Mouse (Mus musculus) midbrain, embryonic 16.5 days (tissue): ENCODE measurements at regions not wholly inside any gene's neighbourhood (a gene's known extent, or its start where the extent isn't known, plus 50 kb on each side); places are given as distances from the start of the nearest gene placed in this dataset.

Experiments used
- ATAC-seq: fragments of 200-750 bp; cut with Nextera tagmentation; 2 replicates; pipeline ENCODE4 v1.8.0; 2017; ENCODE audit warnings: moderate TSS enrichment
- H3K27ac ChIP-seq: fragments of 300-500 bp; sonication (generic); 2 replicates; pipeline ENCODE4 v1.5.1; 2014; ENCODE audit warnings: mild to moderate bottlenecking, low read length, mixed read lengths
- H3K27me3 ChIP-seq: fragments of 300-500 bp; sonication (generic); 2 replicates; pipeline ENCODE4 v1.6.1; 2014; ENCODE audit warnings: low read depth, low read length, mixed read lengths; ENCODE audit not compliant: control insufficient read depth, insufficient read depth
- H3K36me3 ChIP-seq: fragments of 300-500 bp; sonication (generic); 2 replicates; pipeline ENCODE4 v1.6.1; 2014; ENCODE audit warnings: mild to moderate bottlenecking, low read length, moderate library complexity, mixed read lengths; ENCODE audit not compliant: control insufficient read depth, insufficient read depth
- H3K4me1 ChIP-seq: fragments of 300-500 bp; sonication (generic); 2 replicates; pipeline ENCODE4 v1.6.1; 2014; ENCODE audit warnings: mild to moderate bottlenecking, low read length, mixed read lengths; ENCODE audit not compliant: control insufficient read depth, insufficient read depth
- H3K4me2 ChIP-seq: fragments of 300-500 bp; sonication (generic); 2 replicates; pipeline ENCODE4 v1.6.1; 2014; ENCODE audit warnings: mild to moderate bottlenecking, low read length, mixed read lengths
- H3K4me3 ChIP-seq: fragments of 300-500 bp; sonication (generic); 2 replicates; pipeline ENCODE4 v1.5.1; 2014; ENCODE audit warnings: low read depth, mild to moderate bottlenecking, low read length, moderate library complexity, mixed read lengths
- H3K9ac ChIP-seq: fragments of 300-500 bp; sonication (generic); 2 replicates; pipeline ENCODE4 v1.6.1; 2014; ENCODE audit warnings: low read depth, low read length, mixed read lengths
- H3K9me3 ChIP-seq: fragments of 300-500 bp; sonication (generic); replicated peaks from 2 replicates; pipeline ENCODE4 v1.6.1; 2014; ENCODE audit warnings: mild to moderate bottlenecking, low read length, mixed read lengths; ENCODE audit not compliant: control insufficient read depth, poor library complexity, severe bottlenecking
- WGBS: fragments of 180-500 bp; shearing (Covaris S2); extraction: QIAGEN DNeasy Blood & Tissue Kit; methylation state at CpG from one replicate; pipeline ENCODE4 v1.1.7; 2014; 5-methylcytosine and 5-hydroxymethylcytosine counted together

GRCm38 (mm10) chr2:179231708-179232354, 210.4 kb upstream of the Cdh4 start:
- no peak overlapping the region for H3K4me3 ChIP-seq
- H3K27ac ChIP-seq: no peak overlapping the region
- WGBS: 65% methylated on average over 6 of the region's 6 CpGs
- no peaks in the 10 kb centered on the region for H3K27me3 ChIP-seq
- ATAC-seq: peak; percentile 80
- H3K4me2 ChIP-seq: no peak overlapping the region
- no peak overlapping the region for H3K9ac ChIP-seq
- H3K4me1 ChIP-seq: peaks cover 9% of the 10 kb centered on the region
- no peaks in the 10 kb centered on the region for H3K9me3 ChIP-seq
- no peaks in the 10 kb centered on the region for H3K36me3 ChIP-seq

DNA sequence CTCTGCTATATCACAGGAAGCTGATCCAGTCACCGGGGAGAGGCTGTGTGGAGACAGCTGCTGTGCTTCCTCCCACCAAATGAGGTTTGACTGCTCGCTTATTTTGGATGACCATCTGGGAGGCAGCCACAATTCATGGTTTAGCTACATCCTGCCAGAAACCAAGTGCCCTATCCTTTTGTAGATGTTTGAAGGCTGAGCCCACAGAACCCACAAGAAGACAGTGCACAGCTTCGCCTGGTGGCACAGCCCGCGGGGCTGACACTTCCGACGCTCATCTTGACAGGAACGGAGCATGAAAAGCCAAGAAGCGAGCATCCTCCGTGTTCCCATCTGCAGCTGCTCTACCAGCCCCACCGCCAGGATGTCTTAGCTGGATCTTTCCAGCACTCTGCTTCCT, 204.1 kb upstream of the Cdh4 start:
- H3K36me3 ChIP-seq: no peaks in the 10 kb centered on the region
- ATAC-seq: no peak
- peaks cover 4% of the 10 kb centered on the region; the same call in 1 of the 2 replicates for H3K4me1 ChIP-seq
- no peak overlapping the region for H3K4me3 ChIP-seq
- no peak overlapping the region for H3K27ac ChIP-seq
- no peaks in the 10 kb centered on the region for H3K9me3 ChIP-seq
- H3K27me3 ChIP-seq: no peaks in the 10 kb centered on the region
- no peak overlapping the region for H3K9ac ChIP-seq
- WGBS: 93% methylated on average over 11 of the region's 11 CpGs
- no peak overlapping the region for H3K4me2 ChIP-seq

- Histone ChIP-seq H3K9me3 (no peaks in the 10 kb centered on the region), H3K27ac (no peak overlapping the region), H3K4me3 (no peak overlapping the region), H3K27me3 (no peaks in the 10 kb centered on the region), H3K36me3 (no peaks in the 10 kb centered on the region), H3K4me1 (no peaks in the 10 kb centered on the region), H3K9ac (no peak overlapping the region), H3K4me2 (no peak overlapping the region)
- WGBS: 73% methylated on average over 2 of the region's 2 CpGs
- no peak for ATAC-seq
Observed at GRCm38 (mm10) chr2:179260892-179261291, 181.3 kb upstream of the Cdh4 start.

DNA sequence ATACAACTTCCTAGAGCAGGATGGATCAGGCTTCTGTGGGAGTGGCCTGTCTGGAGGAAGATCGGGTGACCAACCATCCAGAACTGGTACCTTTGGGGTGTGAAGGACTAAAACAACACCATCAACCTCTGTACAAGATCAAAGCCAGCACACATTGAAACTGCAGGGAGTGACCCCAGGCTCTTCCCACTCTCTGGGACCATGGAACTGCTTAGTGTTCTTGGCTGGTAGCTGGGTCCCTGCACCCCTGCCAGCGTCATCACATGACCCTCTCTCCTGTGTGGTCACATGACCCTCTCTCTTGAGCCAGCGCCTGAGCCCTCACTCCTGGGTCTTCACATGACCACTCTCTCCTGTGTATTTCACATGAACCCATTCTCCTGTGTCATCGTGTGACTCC, 178.3 kb upstream of the Cdh4 start:
- 83% methylated on average over 4 of the region's 4 CpGs for WGBS
- Histone ChIP-seq H3K9me3 (no peaks in the 10 kb centered on the region; the same call in 1 of the 2 replicates), H3K27ac (no peak overlapping the region), H3K4me2 (no peak overlapping the region), H3K36me3 (no peaks in the 10 kb centered on the region), H3K4me1 (no peaks in the 10 kb centered on the region), H3K27me3 (no peaks in the 10 kb centered on the region), H3K9ac (no peak overlapping the region), H3K4me3 (no peak overlapping the region)
- no peak for ATAC-seq

GRCm38 (mm10) chr2:179265436-179265835, 176.8 kb upstream of the Cdh4 start:
- ATAC-seq: no peak
- WGBS: 65% methylated on average over 5 of the region's 5 CpGs
- no peak overlapping the region for H3K4me3 ChIP-seq

DNA sequence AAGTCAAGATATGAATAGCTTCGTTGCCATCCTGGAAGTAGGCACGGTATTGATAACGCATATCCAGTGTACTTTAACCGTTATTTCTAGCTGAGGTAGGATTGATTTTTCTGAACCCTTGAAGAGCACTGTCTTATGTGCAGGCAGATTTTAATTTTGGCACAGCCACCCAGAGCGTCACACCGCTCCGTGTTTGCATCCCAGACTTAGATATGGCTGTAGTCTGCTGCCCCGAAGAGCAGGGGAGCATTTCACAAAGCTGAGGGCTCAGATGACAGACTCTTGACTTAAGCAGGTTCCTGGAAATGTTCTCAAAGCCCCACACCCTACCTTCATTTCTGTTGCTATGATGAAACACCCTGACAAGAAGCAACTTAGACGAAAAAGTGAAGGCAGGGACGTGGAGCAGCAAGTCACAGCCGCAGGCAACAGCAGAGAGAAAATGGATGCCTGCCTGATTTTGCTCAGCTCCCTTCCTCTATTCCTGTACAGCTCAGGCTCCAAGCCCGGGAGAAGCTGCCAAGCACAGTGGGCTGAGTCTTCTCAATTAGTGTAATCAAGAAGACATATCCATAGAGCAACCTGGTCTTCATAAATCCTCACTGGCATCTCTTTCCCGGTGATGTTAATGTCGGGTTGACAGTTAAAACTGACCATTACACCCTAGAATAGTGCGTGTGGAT, 164.9 kb upstream of the Cdh4 start:
- Histone ChIP-seq H3K9ac (no peak overlapping the region), H3K36me3 (no peaks in the 10 kb centered on the region), H3K27ac (no peak overlapping the region), H3K4me3 (no peak overlapping the region), H3K9me3 (no peaks in the 10 kb centered on the region), H3K4me1 (no peaks in the 10 kb centered on the region), H3K27me3 (no peaks in the 10 kb centered on the region), H3K4me2 (no peak overlapping the region)
- no peak for ATAC-seq
- WGBS: 85% methylated on average over 15 of the region's 15 CpGs

More at GRCm38 (mm10) chr2:179265436-179265835, 176.8 kb upstream of the Cdh4 start:
- Histone ChIP-seq H3K36me3 (no peaks in the 10 kb centered on the region), H3K9me3 (no peaks in the 10 kb centered on the region; the same call in 1 of the 2 replicates), H3K4me2 (no peak overlapping the region), H3K9ac (no peak overlapping the region), H3K4me1 (no peaks in the 10 kb centered on the region), H3K27me3 (no peaks in the 10 kb centered on the region), H3K27ac (no peak overlapping the region)

DNA sequence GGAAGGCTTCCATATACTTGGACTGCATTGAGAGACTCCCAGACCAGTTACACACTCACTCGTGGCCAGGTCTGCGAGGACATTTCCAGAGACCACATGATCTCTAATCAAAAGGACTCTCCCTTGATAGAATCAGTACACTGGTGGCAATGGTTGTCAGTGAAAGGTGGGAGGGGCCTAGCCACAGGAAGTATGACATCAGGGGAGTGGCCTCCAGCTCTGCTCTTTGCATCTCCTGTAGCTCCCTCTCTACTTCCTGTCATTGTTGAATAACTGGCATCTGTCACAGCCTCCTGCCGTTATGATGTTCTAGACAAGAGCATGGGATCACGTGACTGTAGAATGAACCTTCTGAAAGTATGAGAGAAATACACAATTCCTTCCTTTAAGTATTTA, 164.3 kb upstream of the Cdh4 start:
- no peak overlapping the region for H3K4me2 ChIP-seq
- H3K27me3 ChIP-seq: no peaks in the 10 kb centered on the region
- no peak for ATAC-seq
- H3K27ac ChIP-seq: no peak overlapping the region
- no peak overlapping the region for H3K9ac ChIP-seq
- 87% methylated on average over 4 of the region's 4 CpGs for WGBS
- H3K9me3 ChIP-seq: no peaks in the 10 kb centered on the region
- no peaks in the 10 kb centered on the region for H3K36me3 ChIP-seq
- no peaks in the 10 kb centered on the region for H3K4me1 ChIP-seq
- H3K4me3 ChIP-seq: no peak overlapping the region

DNA sequence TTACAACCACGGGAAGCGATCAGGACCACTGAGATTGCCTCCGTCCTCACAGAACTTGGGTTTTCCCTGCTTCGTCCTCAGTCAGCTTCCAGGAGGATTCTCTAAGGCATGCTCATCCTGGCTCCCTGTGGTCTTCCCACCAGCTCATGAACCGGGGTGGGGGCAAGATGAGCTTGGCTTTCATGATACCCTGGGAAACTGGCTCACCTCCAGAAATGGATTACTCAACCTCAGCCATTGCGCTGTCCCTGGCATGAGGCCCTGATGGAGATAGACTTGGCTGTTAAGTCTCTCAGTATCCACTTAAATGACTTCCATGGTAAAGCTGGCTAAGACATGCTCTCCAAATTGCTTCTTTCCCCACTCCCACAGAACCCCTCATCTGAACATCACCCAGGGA, 160.0 kb upstream of the Cdh4 start:
- H3K27me3 ChIP-seq: no peaks in the 10 kb centered on the region
- H3K36me3 ChIP-seq: no peaks in the 10 kb centered on the region
- no peak for ATAC-seq
- H3K4me3 ChIP-seq: no peak overlapping the region
- WGBS: 72% methylated on average over 6 of the region's 6 CpGs
- H3K27ac ChIP-seq: no peak overlapping the region
- no peak overlapping the region for H3K9ac ChIP-seq
- H3K4me2 ChIP-seq: no peak overlapping the region
- H3K4me1 ChIP-seq: no peaks in the 10 kb centered on the region
- no peaks in the 10 kb centered on the region for H3K9me3 ChIP-seq

GRCm38 (mm10) chr2:179290394-179290793, 151.8 kb upstream of the Cdh4 start:
- no peak for ATAC-seq
- no peak overlapping the region for H3K9ac ChIP-seq
- no peak overlapping the region for H3K4me2 ChIP-seq
- H3K9me3 ChIP-seq: no peaks in the 10 kb centered on the region
- no peaks in the 10 kb centered on the region for H3K27me3 ChIP-seq
- H3K27ac ChIP-seq: no peak overlapping the region
- whole genome bisulfite sequencing: 32% methylated on average over 5 of the region's 5 CpGs
- H3K4me1 ChIP-seq: peaks cover 15% of the 10 kb centered on the region
- no peak overlapping the region for H3K4me3 ChIP-seq
- H3K36me3 ChIP-seq: no peaks in the 10 kb centered on the region
